Mouse (Mus musculus) frontal cortex, adult (tissue): Measurements from ENCODE around the gene Bcdin3d.

Source experiments
- ATAC-seq: cut with Nextera tagmentation; 2 replicates; pipeline ENCODE4 v1.9.2; 2017; ENCODE audit warnings: mild to moderate bottlenecking, moderate library complexity, mixed read lengths; ENCODE audit not compliant: low TSS enrichment

The Bcdin3d gene

GRCm38 (mm10) chr15:99440112-99440815 is 34.3 kb downstream of the Bcdin3d start:
- ATAC-seq = no peak

- ATAC-seq = no peak
These were observed 35.4 kb downstream of the Bcdin3d start for GRCm38 (mm10) chr15:99438966-99439698.

- ATAC-seq = no peak
These were observed 40.6 kb downstream of the Bcdin3d start for GRCm38 (mm10) chr15:99433913-99434312.

- ATAC-seq = no peak
These were observed 41.3 kb downstream of the Bcdin3d start for GRCm38 (mm10) chr15:99433081-99433718.

- no peak for ATAC-seq
These were observed 42.6 kb downstream of the Bcdin3d start for GRCm38 (mm10) chr15:99431967-99432366.

- no peak for ATAC-seq
These were observed 43.0 kb downstream of the Bcdin3d start for GRCm38 (mm10) chr15:99431504-99431903.

GRCm38 (mm10) chr15:99431063-99431462 is 43.5 kb downstream of the Bcdin3d start:
- ATAC-seq = no peak

- ATAC-seq = no peak
These were observed 44.1 kb downstream of the Bcdin3d start for GRCm38 (mm10) chr15:99430394-99430793.

- ATAC-seq = no peak
These were observed 50.6 kb downstream of the Bcdin3d start for GRCm38 (mm10) chr15:99423884-99424283.

GRCm38 (mm10) chr15:99423131-99423530 is 51.4 kb downstream of the Bcdin3d start:
- ATAC-seq = no peak

GRCm38 (mm10) chr15:99422551-99422950 is 52.0 kb downstream of the Bcdin3d start:
- ATAC-seq = no peak

GRCm38 (mm10) chr15:99421676-99422075 is 52.9 kb downstream of the Bcdin3d start:
- no peak for ATAC-seq

- ATAC-seq = no peak
These were observed 53.4 kb downstream of the Bcdin3d start for GRCm38 (mm10) chr15:99421152-99421551.

GRCm38 (mm10) chr15:99420521-99421014 is 54.0 kb downstream of the Bcdin3d start:
- ATAC-seq = no peak

- ATAC-seq = no peak
These were observed 54.4 kb downstream of the Bcdin3d start for GRCm38 (mm10) chr15:99420101-99420500.
